Mouse (Mus musculus) testis, adult 2 months (tissue): ENCODE data around the gene Sapcd1. TPM values are rescaled to one million over a fixed set of nuclear protein-coding genes. Genes with fewer than 3 reads are reported as not detected.

Experiments
- H3K27ac ChIP-seq: fragments of 200-500 bp; 2 replicates; pipeline ENCODE4 v1.5.1; 2012; ENCODE audit warnings: low read depth, low read length; ENCODE audit not compliant: control insufficient read depth, insufficient read depth
- H3K27me3 ChIP-seq: fragments of 200-500 bp; 2 replicates; pipeline ENCODE4 v1.6.1; 2012; ENCODE audit warnings: mild to moderate bottlenecking, low read length, moderate library complexity; ENCODE audit not compliant: control insufficient read depth, insufficient read depth
- H3K36me3 ChIP-seq: fragments of 200-500 bp; 2 replicates; pipeline ENCODE4 v1.6.1; 2012; ENCODE audit warnings: mild to moderate bottlenecking, low read length; ENCODE audit not compliant: control insufficient read depth, insufficient read depth
- H3K4me1 ChIP-seq: fragments of 200-500 bp; 2 replicates; pipeline ENCODE4 v1.6.1; 2012; ENCODE audit warnings: low read length; ENCODE audit not compliant: control insufficient read depth, insufficient read depth
- H3K4me3 ChIP-seq: fragments of 200-500 bp; 2 replicates; pipeline ENCODE4 v1.5.1; 2012; ENCODE audit warnings: low read depth, mild to moderate bottlenecking, low read length, moderate library complexity, mixed read lengths; ENCODE audit not compliant: control insufficient read depth
- CTCF ChIP-seq: fragments of 200-500 bp; IDR thresholded peaks from 2 replicates; pipeline ENCODE4 v1.5.1; 2012; ENCODE audit warnings: low read depth, mild to moderate bottlenecking, inconsistent platforms, low read length, moderate library complexity; ENCODE audit not compliant: control insufficient read depth, insufficient read depth, insufficient replicate concordance
- POLR2A ChIP-seq: fragments of 200-500 bp; IDR thresholded peaks from 2 replicates; pipeline ENCODE4 v1.6.1; 2012; ENCODE audit warnings: low read depth, mild to moderate bottlenecking, inconsistent platforms, low read length, moderate library complexity; ENCODE audit not compliant: control insufficient read depth
- polyA plus RNA-seq: library from polyadenylated mRNA; depleted of rRNA; stranded (reverse); fragments of >200 nt; gene quantifications from 2 replicates; pipeline ENCODE4 v1.2.3, GENCODE M21; 2012

Gene Sapcd1
- polyA plus RNA-seq, 1 experiment = 3.5 TPM

DNA sequence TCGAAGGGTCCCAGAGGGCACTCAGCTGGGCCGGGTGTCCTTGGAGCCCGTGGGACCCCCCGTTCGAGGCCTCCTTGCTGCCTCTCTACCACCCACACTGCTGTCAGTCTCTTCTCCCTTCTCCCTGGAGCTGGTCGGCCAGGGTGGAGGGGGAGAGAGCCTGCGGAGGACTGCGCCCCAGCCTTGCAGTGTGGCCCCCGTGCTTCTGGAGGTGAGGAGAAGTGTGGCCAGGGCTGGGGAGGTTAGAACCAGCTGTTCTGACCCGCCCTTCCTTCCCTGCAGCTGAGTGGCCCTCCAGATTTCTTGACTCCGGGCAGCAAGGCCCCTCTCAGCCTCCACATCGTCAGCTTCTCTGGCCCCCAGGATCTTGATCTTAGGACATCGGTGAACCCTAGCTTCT, 3.6 kb downstream of the Sapcd1 start:
- no peaks in the 10 kb centered on the region for H3K27me3 ChIP-seq
- TF ChIP-seq POLR2A (no peak), CTCF (no peak)
- H3K4me3 ChIP-seq = no peak overlapping the region
- H3K4me1 ChIP-seq = peaks cover 5% of the 10 kb centered on the region
- H3K27ac ChIP-seq = no peak overlapping the region
- no peaks in the 10 kb centered on the region for H3K36me3 ChIP-seq

- Histone ChIP-seq H3K4me3 (no peak overlapping the region), H3K27me3 (no peaks in the 10 kb centered on the region), H3K36me3 (no peaks in the 10 kb centered on the region), H3K4me1 (peaks cover 5% of the 10 kb centered on the region), H3K27ac (no peak overlapping the region)
- no peak for TF ChIP-seq CTCF
- no peak for TF ChIP-seq POLR2A
Observed at GRCm38 (mm10) chr17:35023756-35024155, 4.1 kb downstream of the Sapcd1 start.

- no peak overlapping the region for H3K27ac ChIP-seq
- H3K4me1 ChIP-seq = peaks cover 5% of the 10 kb centered on the region
Observed at GRCm38 (mm10) chr17:35023221-35023620, 4.6 kb downstream of the Sapcd1 start.

DNA sequence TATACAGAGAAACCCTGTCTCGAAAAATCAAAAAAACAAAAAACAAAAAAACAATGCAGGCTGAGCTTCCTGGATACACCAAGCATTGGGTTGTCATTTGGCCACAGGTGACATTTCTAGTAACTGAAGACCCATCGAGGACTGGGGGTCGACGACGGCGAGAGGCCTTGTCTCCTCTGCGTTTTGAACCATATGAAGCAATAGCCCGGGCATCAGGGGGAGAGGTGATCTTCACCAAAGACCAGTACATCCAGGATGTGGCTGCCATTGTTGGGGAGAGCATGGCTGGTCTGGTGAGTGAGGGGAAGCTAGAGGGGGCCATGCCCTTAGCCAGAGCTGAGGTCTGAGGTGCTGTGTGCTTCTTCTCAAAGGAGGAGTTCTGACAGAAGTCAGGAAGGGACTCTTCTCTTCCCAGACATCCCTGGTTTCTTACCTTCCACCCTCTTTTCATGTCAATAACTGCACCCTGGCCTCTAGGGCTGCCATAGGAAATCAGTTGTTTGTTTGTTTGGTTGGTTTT, 5.2 kb downstream of the Sapcd1 start:
- no peaks in the 10 kb centered on the region for H3K27me3 ChIP-seq
- H3K36me3 ChIP-seq = no peaks in the 10 kb centered on the region
- H3K4me3 ChIP-seq = no peak overlapping the region
- peaks cover 5% of the 10 kb centered on the region for H3K4me1 ChIP-seq
- TF ChIP-seq POLR2A (no peak), CTCF (no peak)
- H3K27ac ChIP-seq = no peak overlapping the region

More at GRCm38 (mm10) chr17:35023221-35023620, 4.6 kb downstream of the Sapcd1 start:
- no peaks in the 10 kb centered on the region for H3K27me3 ChIP-seq
- no peak for TF ChIP-seq POLR2A
- no peak for TF ChIP-seq CTCF
- no peak overlapping the region for H3K4me3 ChIP-seq
- no peaks in the 10 kb centered on the region for H3K36me3 ChIP-seq

GRCm38 (mm10) chr17:35021842-35022477, 5.9 kb downstream of the Sapcd1 start:
- no peak overlapping the region for H3K4me3 ChIP-seq
- no peak overlapping the region for H3K27ac ChIP-seq
- peaks cover 5% of the 10 kb centered on the region for H3K4me1 ChIP-seq
- no peak for TF ChIP-seq CTCF
- no peak for TF ChIP-seq POLR2A
- H3K27me3 ChIP-seq = no peaks in the 10 kb centered on the region
- H3K36me3 ChIP-seq = no peaks in the 10 kb centered on the region

- TF ChIP-seq POLR2A = no peak
- peak; percentile 96 for TF ChIP-seq CTCF
- Histone ChIP-seq H3K4me1 (peaks cover 5% of the 10 kb centered on the region), H3K27ac (0 out of 2 replicates have a peak overlapping the region, but pooled peaks have one; percentile 21), H3K4me3 (no peak overlapping the region; the same call in 1 of the 2 replicates), H3K27me3 (no peaks in the 10 kb centered on the region), H3K36me3 (no peaks in the 10 kb centered on the region)
Observed at GRCm38 (mm10) chr17:35021163-35021808, 6.5 kb downstream of the Sapcd1 start.

GRCm38 (mm10) chr17:35020551-35020950, 7.3 kb downstream of the Sapcd1 start:
- TF ChIP-seq CTCF (no peak), POLR2A (no peak)
- H3K4me3 ChIP-seq = peak overlapping the region; percentile 37
- peaks cover 5% of the 10 kb centered on the region for H3K4me1 ChIP-seq
- H3K27me3 ChIP-seq = no peaks in the 10 kb centered on the region
- no peak overlapping the region for H3K27ac ChIP-seq
- no peaks in the 10 kb centered on the region for H3K36me3 ChIP-seq
